Mouse (Mus musculus) hindlimb bud, embryonic 11.5 days (tissue): Measurements from ENCODE around the gene Irx5.

ENCODE experiments used
- DNase-seq: peaks from one replicate; pipeline ENCODE4 v3.0.0-alpha.2; 2012; ENCODE audit warnings: low read depth, low spot score; ENCODE audit errors: extremely low spot score

Irx5 gene

GRCm38 (mm10) chr8:92360083-92360861 is 2.8 kb downstream of the Irx5 start:
- no peak for DNase-seq

GRCm38 (mm10) chr8:92361546-92362351 is 4.3 kb downstream of the Irx5 start:
- DNase-seq = no peak

GRCm38 (mm10) chr8:92362396-92363115 is 5.1 kb downstream of the Irx5 start:
- DNase-seq = no peak

GRCm38 (mm10) chr8:92363217-92364147 is 6.1 kb downstream of the Irx5 start:
- DNase-seq = no peak

- DNase-seq = no peak
Observed at GRCm38 (mm10) chr8:92364148-92364775, 6.8 kb downstream of the Irx5 start.

- no peak for DNase-seq
Observed at GRCm38 (mm10) chr8:92364776-92365240, 7.4 kb downstream of the Irx5 start.

GRCm38 (mm10) chr8:92365241-92365943 is 8.0 kb downstream of the Irx5 start:
- DNase-seq = no peak

- DNase-seq = no peak
Observed at GRCm38 (mm10) chr8:92365944-92366735, 8.7 kb downstream of the Irx5 start.

GRCm38 (mm10) chr8:92366736-92367267 is 9.4 kb downstream of the Irx5 start:
- DNase-seq = no peak

GRCm38 (mm10) chr8:92379524-92379923 is 22.1 kb downstream of the Irx5 start:
- no peak for DNase-seq

GRCm38 (mm10) chr8:92380571-92380970 is 23.1 kb downstream of the Irx5 start:
- DNase-seq = no peak

GRCm38 (mm10) chr8:92387893-92388292 is 30.5 kb downstream of the Irx5 start:
- no peak for DNase-seq

GRCm38 (mm10) chr8:92404218-92404617 is 46.8 kb downstream of the Irx5 start:
- DNase-seq = no peak

GRCm38 (mm10) chr8:92408092-92408491 is 50.7 kb downstream of the Irx5 start:
- DNase-seq = no peak

GRCm38 (mm10) chr8:92413583-92413982 is 56.2 kb downstream of the Irx5 start:
- DNase-seq = no peak

- DNase-seq = no peak
Observed at GRCm38 (mm10) chr8:92420666-92421065, 63.2 kb downstream of the Irx5 start.
